Mouse (Mus musculus): Measurements from ENCODE around the gene Pofut1. TPM values are rescaled to one million over a fixed set of nuclear protein-coding genes. Genes with fewer than 3 reads are reported as not detected.

Pofut1 gene
- 3.9 and 4.4 TPM in 2 replicates for polyA plus RNA-seq (2015; fragmentation: Nextera tagmentation; extraction: Ambion mirVana)

DNA sequence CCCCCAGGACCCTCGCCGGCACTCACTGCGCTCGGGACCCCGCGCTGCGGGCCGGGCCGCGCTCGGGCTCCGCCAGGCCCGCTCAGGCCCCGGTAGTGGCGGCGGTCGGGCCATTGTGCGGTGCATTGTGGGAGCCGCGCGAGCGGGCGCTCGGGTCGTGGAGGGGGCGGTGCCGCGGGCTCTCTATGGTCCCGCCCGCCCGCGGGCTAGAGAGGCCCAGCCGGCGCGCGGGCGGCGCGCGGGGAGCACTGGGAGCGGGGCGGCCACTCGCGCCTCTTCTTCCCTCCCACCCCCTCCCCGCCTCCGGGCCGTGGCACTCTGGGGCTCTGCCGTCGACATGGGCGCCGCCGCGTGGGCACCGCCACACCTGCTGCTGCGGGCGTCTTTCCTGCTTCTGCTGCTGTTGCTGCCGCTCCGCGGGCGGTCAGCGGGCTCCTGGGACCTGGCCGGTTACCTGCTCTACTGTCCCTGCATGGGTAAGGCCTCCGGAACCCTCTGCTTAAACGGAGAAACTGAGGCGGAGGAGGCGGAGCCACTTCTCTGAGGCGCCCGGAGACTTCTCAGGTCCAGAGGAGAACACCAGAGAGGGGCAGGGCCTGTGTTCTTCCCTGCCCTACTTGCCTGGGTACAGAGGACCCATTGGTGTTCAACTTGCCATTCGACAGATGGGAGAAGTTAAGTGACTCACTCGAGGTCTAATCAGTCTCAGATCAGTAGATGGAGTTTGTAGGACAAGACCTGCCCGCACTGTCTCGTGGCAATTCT, at the start of gene Pofut1, which contains the start of gene Plagl2:
Gene Pofut1, plus strand, starts transcription at position 284 of the 765 bp plus-strand sequence.
Gene Plagl2, minus strand, starts transcription at position 177 of the 765 bp plus-strand sequence.

DNA sequence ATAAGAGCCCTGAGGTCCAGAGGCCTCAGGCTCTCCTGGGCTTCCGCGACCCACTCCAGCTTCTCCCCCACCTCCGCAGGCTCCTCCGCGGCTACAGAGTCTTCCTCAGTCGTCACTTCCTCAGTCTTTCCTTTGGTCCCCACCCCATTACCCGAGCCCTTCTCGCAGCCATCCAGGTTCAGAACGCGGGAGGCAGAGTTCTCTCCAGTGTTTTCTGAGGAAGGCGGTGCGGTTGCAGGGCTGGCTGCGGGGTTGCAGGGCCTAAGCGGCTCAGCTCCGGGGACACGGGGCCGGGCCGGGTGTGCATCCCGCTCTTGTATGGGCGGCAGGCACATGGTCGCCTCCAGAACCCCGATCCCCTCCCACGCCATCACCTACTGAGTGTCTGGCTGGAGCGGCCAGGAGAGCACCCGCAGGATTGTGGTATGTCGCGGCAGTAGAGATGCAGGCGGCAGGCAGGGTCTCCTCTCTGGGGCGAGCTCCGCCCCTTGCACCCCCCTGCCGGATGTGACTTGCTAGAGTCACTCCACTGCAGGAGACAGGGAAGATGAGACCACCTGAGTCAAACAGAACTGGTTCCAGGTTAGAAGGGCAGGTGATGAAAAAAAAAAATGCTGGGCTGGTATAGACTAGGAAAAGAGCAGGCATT, 16.3 kb upstream of the Pofut1 start, which contains the start of gene Tspyl3:
Gene Tspyl3, minus strand, starts transcription at position 496 of the 649 bp plus-strand sequence.

GRCm38 (mm10) chr2:153290938-153291928, 49.9 kb downstream of the Pofut1 start, which contains the start of gene Kif3b:
Gene Kif3b, plus strand, starts transcription at chr2:153291413.

Other genes starting within 250 kb of the Pofut1 start
- 109 and 114 TPM in 2 replicates for gene Pdrg1, start 226.1 kb upstream of the Pofut1 start, polyA plus RNA-seq (2015; fragmentation: Nextera tagmentation; extraction: Ambion mirVana)
- gene Xkr7, start 209.7 kb upstream of the Pofut1 start, polyA plus RNA-seq (2015; fragmentation: Nextera tagmentation; extraction: Ambion mirVana), result 0.05 TPM in 1 of 2 replicates, not detected in the other
- gene Ccm2l, start 175.6 kb upstream of the Pofut1 start, polyA plus RNA-seq (2015; fragmentation: Nextera tagmentation; extraction: Ambion mirVana), result 1.8 and 2.5 TPM in 2 replicates
- gene Hck, start 133.1 kb upstream of the Pofut1 start, polyA plus RNA-seq (2015; fragmentation: Nextera tagmentation; extraction: Ambion mirVana), result 3.5 and 3.9 TPM in 2 replicates
- 40.4 and 41.6 TPM in 2 replicates for gene Tm9sf4, start 80.2 kb upstream of the Pofut1 start, polyA plus RNA-seq (2015; fragmentation: Nextera tagmentation; extraction: Ambion mirVana)
- 3.2 and 3.3 TPM in 2 replicates for gene Tspyl3, start 16.1 kb upstream of the Pofut1 start, polyA plus RNA-seq (2015; fragmentation: Nextera tagmentation; extraction: Ambion mirVana)
- 3.9 and 4.0 TPM in 2 replicates for gene Plagl2, start 107 bp upstream of the Pofut1 start, polyA plus RNA-seq (2015; fragmentation: Nextera tagmentation; extraction: Ambion mirVana)
- gene Kif3b, start 49.9 kb downstream of the Pofut1 start, polyA plus RNA-seq (2015; fragmentation: Nextera tagmentation; extraction: Ambion mirVana), result 1.9 and 2.0 TPM in 2 replicates
- gene Asxl1, start 104.3 kb downstream of the Pofut1 start, polyA plus RNA-seq (2015; fragmentation: Nextera tagmentation; extraction: Ambion mirVana), result 8.2 TPM in 2 replicates